Mouse (Mus musculus): ENCODE results near the gene Fgfr2.

- TF ChIP-seq CTCF (IDR thresholded peaks at IDR 0.05; ENCODE audit: extremely low read depth, insufficient read length, insufficient replicate concordance, low read depth, low read length) (no peak), POLR2A (IDR thresholded peaks at IDR 0.05; ENCODE audit: low read depth, low read length) (no peak)
Measured at GRCm38 (mm10) chr7:133029496-133030047, 93.6 kb downstream of the Fgfr2 start.

Measured in small intestine, adult 2 months (tissue).